In genomic region chr12:52850332-52851036, GRCm38 (mm10) we compare ENCODE assay signal across 9 mouse cellular contexts.
DNase-seq lines count a peak whose midpoint lies in the region; ATAC-seq lines count a peak whose summit lies in the region.
"Had no signal": no experiment of that assay in that cellular context is flagged by ENCODE, and none has a peak within 500 bp of the region (broad histone marks: within the 10 kb centered on the region; RNA-seq: fewer than 3 reads in every experiment).

No protein-coding gene starts in this region.

- no peak overlapping the region for H3K9ac ChIP-seq in limb, embryonic 11.5 days (ENCODE audit: low read length)
- H3K9ac ChIP-seq in embryonic facial prominence, embryonic 14.5 days (ENCODE audit: low read depth, low read length), result no peak overlapping the region
- H3K9ac ChIP-seq in heart, embryonic 15.5 days, result no peak overlapping the region
- H3K9ac ChIP-seq in midbrain, embryonic 13.5 days (replicated peaks), result no peak overlapping the region

- H3K4me2 ChIP-seq in limb, embryonic 11.5 days (ENCODE audit: low read depth, severe bottlenecking), result no peak overlapping the region
- H3K4me2 ChIP-seq in embryonic facial prominence, embryonic 14.5 days (ENCODE audit: low read depth, low read length), result no peak overlapping the region
- H3K4me2 ChIP-seq in heart, embryonic 15.5 days, result no peak overlapping the region
- H3K4me2 ChIP-seq in midbrain, embryonic 13.5 days (replicated peaks), result no peak overlapping the region

- H3K9me3 ChIP-seq in limb, embryonic 11.5 days (ENCODE audit: control insufficient read depth, low read length), result no peaks in the 10 kb centered on the region
- H3K9me3 ChIP-seq in limb, embryonic 10.5 days (replicated peaks), result no peaks in the 10 kb centered on the region
- H3K9me3 ChIP-seq in embryonic facial prominence, embryonic 14.5 days (ENCODE audit: control insufficient read depth, low read length), result no peaks in the 10 kb centered on the region
- no peaks in the 10 kb centered on the region for H3K9me3 ChIP-seq in heart, embryonic 15.5 days (replicated peaks)
- H3K9me3 ChIP-seq in midbrain, embryonic 13.5 days, result no peaks in the 10 kb centered on the region

- H3K4me1 ChIP-seq in limb, embryonic 11.5 days (ENCODE audit: control insufficient read depth, insufficient read depth, low read length), result 0 out of 2 replicates have a peak, but pooled peaks cover 5% of the 10 kb centered on the region
- peaks cover 11% of the 10 kb centered on the region for H3K4me1 ChIP-seq in limb, embryonic 10.5 days
- H3K4me1 ChIP-seq in embryonic facial prominence, embryonic 14.5 days (ENCODE audit: control insufficient read depth, insufficient read depth, low read length), result peaks cover 9% of the 10 kb centered on the region; the same call in 1 of the 2 replicates
- H3K4me1 ChIP-seq in heart, embryonic 15.5 days (replicated peaks), result peaks cover 52% of the 10 kb centered on the region
- peaks cover 34% of the 10 kb centered on the region for H3K4me1 ChIP-seq in midbrain, embryonic 13.5 days (replicated peaks)

- DNase-seq in limb, embryonic 11.5 days (ENCODE audit: low spot score), result peak; percentile 20
- no peak for DNase-seq in limb, embryonic 10.5 days (ENCODE audit: low spot score)
- no peak for DNase-seq in embryonic facial prominence, embryonic 14.5 days (ENCODE audit: low spot score)
- no peak for DNase-seq in frontal cortex, adult 2 months (ENCODE audit: extremely low spot score in 1 of 2, low spot score in 1 of 2)
- DNase-seq in thymus, adult 18-20 months, result no peak
- DNase-seq: cerebellum, adult 8-10 months had no signal

- H3K27me3 ChIP-seq in limb, embryonic 11.5 days (ENCODE audit: control insufficient read depth, insufficient read depth, low read length), result no peaks in the 10 kb centered on the region
- no peaks in the 10 kb centered on the region for H3K27me3 ChIP-seq in limb, embryonic 10.5 days (ENCODE audit: low read depth, poor library complexity, severe bottlenecking)
- no peaks in the 10 kb centered on the region for H3K27me3 ChIP-seq in embryonic facial prominence, embryonic 14.5 days (replicated peaks; ENCODE audit: control insufficient read depth, insufficient read depth, low read length)
- no peaks in the 10 kb centered on the region for H3K27me3 ChIP-seq in heart, embryonic 15.5 days
- no peaks in the 10 kb centered on the region for H3K27me3 ChIP-seq in midbrain, embryonic 13.5 days

- no peak overlapping the region for H3K27ac ChIP-seq in limb, embryonic 11.5 days (replicated peaks; ENCODE audit: low read depth, low read length)
- no peak overlapping the region for H3K27ac ChIP-seq in limb, embryonic 10.5 days
- 0 out of 2 replicates have a peak overlapping the region, but pooled peaks have one; percentile 15 for H3K27ac ChIP-seq in embryonic facial prominence, embryonic 14.5 days (replicated peaks; ENCODE audit: low read depth, low read length)
- H3K27ac ChIP-seq in heart, embryonic 15.5 days, result peak overlapping the region; percentile 77
- H3K27ac ChIP-seq in midbrain, embryonic 13.5 days, result 0 out of 2 replicates have a peak overlapping the region, but pooled peaks have one; percentile 26

- ATAC-seq in limb, embryonic 11.5 days (ENCODE audit: insufficient number of reproducible peaks, low FRiP score, low TSS enrichment, low read depth), result no peak
- no peak for ATAC-seq in embryonic facial prominence, embryonic 14.5 days (ENCODE audit: low read depth)
- no peak for ATAC-seq in heart, embryonic 15.5 days (replicated peaks; ENCODE audit: insufficient number of reproducible peaks, insufficient read depth, low FRiP score, low read depth)
- no peak for ATAC-seq in midbrain, embryonic 13.5 days

- WGBS in limb, embryonic 11.5 days, result 71% methylated on average over 7 of the region's 7 CpGs
- 84% methylated on average over 7 of the region's 7 CpGs for WGBS in limb, embryonic 10.5 days
- 62% methylated on average over 7 of the region's 7 CpGs for WGBS in embryonic facial prominence, embryonic 14.5 days
- 72% methylated on average over 7 of the region's 7 CpGs for WGBS in heart, embryonic 15.5 days
- 57% methylated on average over 7 of the region's 7 CpGs for WGBS in midbrain, embryonic 13.5 days

- no peak overlapping the region for H3K4me3 ChIP-seq in limb, embryonic 11.5 days (ENCODE audit: low read depth, low read length)
- H3K4me3 ChIP-seq in limb, embryonic 10.5 days, result no peak overlapping the region
- no peak overlapping the region for H3K4me3 ChIP-seq in embryonic facial prominence, embryonic 14.5 days (ENCODE audit: low read depth, low read length)
- no peak overlapping the region for H3K4me3 ChIP-seq in heart, embryonic 15.5 days
- H3K4me3 ChIP-seq in midbrain, embryonic 13.5 days (replicated peaks), result no peak overlapping the region

- H3K36me3 ChIP-seq in limb, embryonic 11.5 days (ENCODE audit: control insufficient read depth, insufficient read depth, low read length), result no peaks in the 10 kb centered on the region
- no peaks in the 10 kb centered on the region for H3K36me3 ChIP-seq in limb, embryonic 10.5 days
- H3K36me3 ChIP-seq in embryonic facial prominence, embryonic 14.5 days (ENCODE audit: control insufficient read depth, insufficient read depth, low read length), result no peaks in the 10 kb centered on the region
- H3K36me3 ChIP-seq in heart, embryonic 15.5 days, result no peaks in the 10 kb centered on the region
- H3K36me3 ChIP-seq in midbrain, embryonic 13.5 days, result no peaks in the 10 kb centered on the region
- H3K36me3 ChIP-seq: G1E had no signal

Comparison
In these comparisons a context has a peak if more than half of its experiments do, and no peak if none do; other contexts are left out.
1. H3K27ac ChIP-seq: peak in embryonic facial prominence, embryonic 14.5 days (single experiment), heart, embryonic 15.5 days (single experiment) and midbrain, embryonic 13.5 days (single experiment); none in limb, embryonic 11.5 days (single experiment) and limb, embryonic 10.5 days (single experiment).